Mouse (Mus musculus) brain, embryonic 14.5 days (tissue): ENCODE measurements around the gene Cd86. TPM values are rescaled to one million over a fixed set of nuclear protein-coding genes. Genes with fewer than 3 reads are reported as not detected.

ENCODE experiments used
- DNase-seq: peaks from one replicate; pipeline ENCODE4 v3.0.0-alpha.2; 2011; ENCODE audit warnings: low read depth
- CTCF ChIP-seq: fragments of 200-500 bp; IDR thresholded peaks from 2 replicates; pipeline ENCODE4 v1.5.1; 2012; ENCODE audit warnings: inconsistent platforms, mild to moderate bottlenecking, moderate library complexity, borderline replicate concordance; ENCODE audit not compliant: insufficient read depth, insufficient read length; ENCODE audit errors: extremely low read depth
- POLR2A ChIP-seq: fragments of 200-500 bp; IDR thresholded peaks from 2 replicates; pipeline ENCODE4 v1.6.1; 2012; ENCODE audit warnings: mild to moderate bottlenecking, inconsistent platforms, borderline replicate concordance; ENCODE audit not compliant: poor library complexity, insufficient read depth, insufficient read length, severe bottlenecking; ENCODE audit errors: extremely low read depth
- polyA plus RNA-seq: library from polyadenylated mRNA; depleted of rRNA; stranded (reverse); fragments of >200 nt; gene quantifications from 2 replicates; pipeline ENCODE4 v1.2.3, GENCODE M21; 2012

Cd86 gene
- polyA plus RNA-seq, 1 experiment, result 1.1 TPM

GRCm38 (mm10) chr16:36632229-36632628 is 33.7 kb downstream of the Cd86 start:
- no peak for TF ChIP-seq CTCF
- TF ChIP-seq POLR2A, result no peak
- DNase-seq, result no peak

DNA sequence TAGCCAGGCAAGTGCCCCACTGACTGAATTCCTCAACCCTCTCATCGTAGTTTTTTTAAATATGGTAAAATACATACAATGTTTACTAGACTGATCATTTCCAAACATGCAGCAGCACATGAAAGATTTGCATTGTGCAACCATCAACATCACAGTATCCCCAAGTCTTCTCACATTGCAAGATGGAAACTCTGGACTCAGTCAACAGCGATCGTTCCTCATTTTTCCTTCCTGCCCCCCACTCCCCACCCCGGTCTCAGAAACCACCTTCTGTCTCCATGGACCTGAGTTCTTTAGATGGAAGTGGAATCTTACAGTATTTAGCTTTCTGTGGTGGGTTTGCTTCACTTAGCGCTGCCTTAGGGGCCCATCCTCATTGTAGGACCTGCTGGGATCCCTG is 34.3 kb downstream of the Cd86 start:
- no peak for DNase-seq
- TF ChIP-seq CTCF (no peak), POLR2A (no peak)

DNA sequence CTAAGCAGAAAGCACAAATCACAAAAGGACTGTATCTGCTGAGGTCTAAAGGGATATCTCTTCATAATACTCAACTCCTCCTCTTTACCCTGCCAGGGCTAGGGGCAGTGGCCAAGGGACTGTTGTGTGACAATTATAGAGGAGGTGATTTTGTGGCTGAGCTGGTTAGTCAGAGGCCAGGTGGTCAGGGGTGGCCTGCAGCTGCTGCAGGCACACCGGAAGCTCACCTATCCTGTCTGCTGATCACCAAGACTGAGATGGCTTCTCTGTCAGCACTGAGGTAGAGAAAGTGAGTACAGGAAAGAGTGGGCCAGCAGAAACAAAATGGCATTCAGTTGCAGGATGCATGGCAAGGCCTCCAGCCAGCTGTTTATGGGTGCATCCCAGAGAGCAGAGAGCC is 38.1 kb downstream of the Cd86 start:
- TF ChIP-seq POLR2A (no peak), CTCF (no peak)
- DNase-seq, result no peak

DNA sequence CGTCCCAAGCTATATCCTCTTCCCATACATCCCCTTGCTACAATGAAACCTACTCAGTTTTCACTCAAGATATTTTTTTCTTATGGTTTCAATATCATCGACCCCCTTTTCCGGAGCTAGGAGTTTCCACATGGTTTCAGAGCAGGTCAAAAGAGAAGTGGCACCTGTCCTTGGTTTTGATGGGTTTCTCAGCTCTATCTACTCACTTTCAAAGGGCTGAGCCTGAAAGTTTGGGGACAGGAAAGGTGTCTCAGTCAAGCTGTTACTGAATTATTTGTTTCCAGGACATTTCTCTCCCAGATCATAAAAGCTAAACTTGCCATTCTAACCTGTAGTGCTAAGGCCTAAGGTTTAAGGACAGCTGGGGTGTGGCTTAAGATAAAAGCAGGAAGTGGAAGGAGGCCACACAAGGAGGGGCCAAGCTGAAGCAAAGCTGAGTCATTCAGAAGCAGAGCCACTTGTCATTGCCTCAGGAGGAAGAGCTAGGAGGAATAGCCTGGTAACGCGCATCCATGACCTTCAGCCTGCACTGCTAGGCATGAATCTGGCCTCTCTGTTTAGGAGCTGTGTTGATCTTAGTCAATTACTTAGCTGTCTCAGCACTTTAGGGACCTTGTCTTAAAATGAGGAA is 39.2 kb downstream of the Cd86 start:
- TF ChIP-seq CTCF (no peak), POLR2A (no peak)
- DNase-seq, result no peak

GRCm38 (mm10) chr16:36625909-36626308 is 40.0 kb downstream of the Cd86 start:
- DNase-seq, result no peak
- TF ChIP-seq POLR2A (no peak), CTCF (no peak)

GRCm38 (mm10) chr16:36622320-36622719 is 43.6 kb downstream of the Cd86 start:
- TF ChIP-seq POLR2A (no peak), CTCF (no peak)
- DNase-seq, result peak; percentile 1

DNA sequence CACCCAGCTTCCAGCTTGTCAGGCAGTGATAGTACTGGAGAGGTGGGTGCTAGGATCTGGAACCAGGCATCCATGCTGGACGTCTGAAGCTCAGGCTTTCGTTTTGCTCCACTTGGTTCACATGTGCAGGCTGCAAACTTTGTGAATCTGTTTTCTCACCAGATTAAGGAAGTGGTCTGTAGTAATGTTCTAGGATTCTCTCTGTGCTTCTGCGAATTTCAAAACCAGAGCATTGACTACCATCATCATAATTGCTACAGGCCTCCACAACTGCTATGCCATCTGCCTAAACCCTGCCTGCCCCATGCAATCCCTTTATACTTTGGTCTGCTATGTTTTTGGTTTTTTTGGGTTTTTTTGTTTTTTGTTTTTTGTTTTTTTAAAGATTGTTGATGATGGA is 44.8 kb downstream of the Cd86 start:
- TF ChIP-seq CTCF (no peak), POLR2A (no peak)
- DNase-seq, result no peak

DNA sequence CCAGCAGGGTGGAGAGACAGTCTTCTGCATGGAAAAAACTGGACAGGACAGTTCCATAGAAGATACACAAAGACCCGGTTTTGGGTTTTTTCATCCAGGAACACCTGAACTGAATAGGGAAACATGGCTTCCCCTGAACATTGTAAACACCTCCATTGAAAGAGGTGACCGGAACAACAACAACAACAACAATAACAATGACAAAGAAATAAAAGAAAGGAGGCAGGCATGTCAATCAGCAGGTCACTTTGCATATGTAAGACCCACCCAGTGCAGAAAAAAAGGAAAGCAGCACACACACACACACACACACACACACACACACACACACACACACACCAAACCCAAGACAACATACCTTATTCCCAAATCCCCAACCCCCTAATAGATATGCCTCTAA is 52.2 kb downstream of the Cd86 start:
- no peak for DNase-seq
- no peak for TF ChIP-seq POLR2A
- no peak for TF ChIP-seq CTCF

GRCm38 (mm10) chr16:36602632-36603031 is 63.2 kb downstream of the Cd86 start:
- no peak for TF ChIP-seq POLR2A
- no peak for TF ChIP-seq CTCF
- no peak for DNase-seq

- no peak for DNase-seq
- no peak for TF ChIP-seq CTCF
- no peak for TF ChIP-seq POLR2A
Observed at GRCm38 (mm10) chr16:36598265-36598664, 67.6 kb downstream of the Cd86 start.

DNA sequence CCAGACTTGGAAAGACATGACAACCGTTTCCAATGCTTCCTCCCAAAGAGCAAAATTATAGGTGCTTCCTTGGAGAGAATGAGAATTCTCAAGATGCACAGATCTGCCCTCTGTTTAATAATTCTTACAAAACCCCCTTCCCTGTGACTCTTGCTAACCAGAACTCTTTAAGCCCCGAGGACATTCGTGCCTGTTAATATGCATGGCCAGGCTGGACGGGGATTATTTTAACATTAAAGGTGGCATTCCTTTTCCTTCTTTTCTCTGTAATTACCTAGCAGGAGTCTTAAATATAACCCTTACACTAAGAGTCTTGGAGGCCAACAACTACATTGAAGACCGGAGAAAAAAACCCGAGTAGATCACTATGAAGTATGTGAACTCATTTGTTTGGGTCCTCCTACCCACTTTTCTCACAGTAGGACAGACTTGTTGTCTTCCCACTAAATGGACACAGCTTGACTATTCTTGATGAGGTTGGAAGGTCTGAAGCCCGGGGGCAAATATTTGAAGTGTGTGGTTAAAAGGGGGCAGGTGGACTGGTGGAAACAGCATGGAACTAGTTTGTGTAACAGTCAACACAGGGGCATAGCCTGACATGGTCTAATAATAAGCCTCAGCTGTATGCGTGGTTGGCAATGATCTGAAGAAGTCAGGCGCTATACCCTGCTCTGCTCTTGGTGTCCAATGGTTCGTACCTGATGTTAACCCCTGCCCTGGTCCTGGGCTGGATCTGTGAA is 69.0 kb downstream of the Cd86 start:
- TF ChIP-seq CTCF (no peak), POLR2A (no peak)

GRCm38 (mm10) chr16:36589898-36590297 is 76.0 kb downstream of the Cd86 start:
- no peak for DNase-seq
- TF ChIP-seq POLR2A (no peak), CTCF (no peak)

More for the DNA sequence above, 69.0 kb downstream of the Cd86 start:
- DNase-seq, result no peak
